Mouse (Mus musculus): ENCODE data around the gene Sh3gl3.

The Sh3gl3 gene

GRCm38 (mm10) chr7:82294611-82295010 lies 121.0 kb downstream of the Sh3gl3 start:
- no peak for DNase-seq

- DNase-seq = no peak
Observed at GRCm38 (mm10) chr7:82308398-82308797, 134.8 kb downstream of the Sh3gl3 start.

- DNase-seq = no peak
Observed at GRCm38 (mm10) chr7:82318515-82318914, 144.9 kb downstream of the Sh3gl3 start.

- no peak for DNase-seq
Observed at GRCm38 (mm10) chr7:82326616-82327015, 153.0 kb downstream of the Sh3gl3 start.

DNA sequence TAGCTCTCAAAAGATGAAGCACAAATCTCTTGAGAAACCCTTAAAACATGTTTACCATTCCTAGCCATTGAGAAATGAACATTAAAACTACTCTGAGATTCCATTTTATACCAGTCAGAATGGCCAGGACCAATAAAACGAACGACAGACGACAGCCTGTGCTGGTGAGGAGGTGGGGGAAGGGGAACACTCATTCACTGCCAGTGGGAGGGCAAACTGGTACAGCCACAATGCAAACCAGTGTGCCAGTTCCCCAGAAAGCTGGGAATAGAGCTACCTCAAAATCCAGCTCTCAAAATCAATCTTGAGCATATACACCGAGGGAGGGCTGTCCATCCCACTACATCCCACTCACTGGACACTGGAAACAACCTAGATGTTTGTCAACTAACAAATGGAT lies 153.6 kb downstream of the Sh3gl3 start:
- DNase-seq = no peak

DNA sequence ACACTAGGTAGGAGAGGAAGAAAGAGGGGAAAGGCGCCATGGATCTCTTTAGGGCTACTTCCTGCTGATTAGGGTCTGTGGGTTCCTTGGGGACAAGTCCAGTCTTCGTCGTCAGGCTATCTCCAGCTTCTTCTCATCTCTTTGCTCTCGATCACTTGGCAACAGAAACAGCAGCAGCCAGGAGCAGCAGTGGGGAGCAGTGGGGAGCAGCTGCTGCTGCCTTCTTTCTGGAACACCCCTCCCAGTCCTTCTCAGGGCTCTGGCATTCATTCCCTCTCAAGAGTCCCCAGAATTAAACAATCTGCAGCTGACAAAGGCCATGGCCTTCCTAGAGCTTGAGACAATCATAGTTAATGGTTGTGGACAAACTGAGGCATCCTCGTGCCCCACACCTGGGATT lies 154.2 kb downstream of the Sh3gl3 start:
- DNase-seq = no peak

GRCm38 (mm10) chr7:82329831-82330230 lies 156.2 kb downstream of the Sh3gl3 start:
- no peak for DNase-seq

GRCm38 (mm10) chr7:82330860-82331259 lies 157.2 kb downstream of the Sh3gl3 start:
- DNase-seq = no peak

DNA sequence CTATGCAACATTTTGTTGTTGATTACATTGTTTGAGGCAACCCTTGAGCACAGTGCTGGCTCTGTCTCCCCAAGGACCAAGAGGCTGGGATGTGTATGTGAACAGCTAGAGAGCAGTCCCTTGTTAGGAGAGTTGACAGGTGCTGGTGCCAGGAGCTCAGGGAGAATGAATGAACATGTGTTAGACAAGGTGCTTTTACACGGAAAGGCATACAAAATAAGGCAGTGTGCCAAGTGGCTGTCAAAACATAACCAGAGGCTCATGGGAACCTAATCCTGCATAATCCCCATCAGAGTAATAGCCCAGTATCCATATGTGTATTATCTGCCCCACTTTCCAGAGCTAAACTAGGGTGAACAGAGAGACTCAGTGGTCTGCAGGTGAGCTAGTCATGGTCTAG lies 160.4 kb downstream of the Sh3gl3 start:
- no peak for DNase-seq

DNA sequence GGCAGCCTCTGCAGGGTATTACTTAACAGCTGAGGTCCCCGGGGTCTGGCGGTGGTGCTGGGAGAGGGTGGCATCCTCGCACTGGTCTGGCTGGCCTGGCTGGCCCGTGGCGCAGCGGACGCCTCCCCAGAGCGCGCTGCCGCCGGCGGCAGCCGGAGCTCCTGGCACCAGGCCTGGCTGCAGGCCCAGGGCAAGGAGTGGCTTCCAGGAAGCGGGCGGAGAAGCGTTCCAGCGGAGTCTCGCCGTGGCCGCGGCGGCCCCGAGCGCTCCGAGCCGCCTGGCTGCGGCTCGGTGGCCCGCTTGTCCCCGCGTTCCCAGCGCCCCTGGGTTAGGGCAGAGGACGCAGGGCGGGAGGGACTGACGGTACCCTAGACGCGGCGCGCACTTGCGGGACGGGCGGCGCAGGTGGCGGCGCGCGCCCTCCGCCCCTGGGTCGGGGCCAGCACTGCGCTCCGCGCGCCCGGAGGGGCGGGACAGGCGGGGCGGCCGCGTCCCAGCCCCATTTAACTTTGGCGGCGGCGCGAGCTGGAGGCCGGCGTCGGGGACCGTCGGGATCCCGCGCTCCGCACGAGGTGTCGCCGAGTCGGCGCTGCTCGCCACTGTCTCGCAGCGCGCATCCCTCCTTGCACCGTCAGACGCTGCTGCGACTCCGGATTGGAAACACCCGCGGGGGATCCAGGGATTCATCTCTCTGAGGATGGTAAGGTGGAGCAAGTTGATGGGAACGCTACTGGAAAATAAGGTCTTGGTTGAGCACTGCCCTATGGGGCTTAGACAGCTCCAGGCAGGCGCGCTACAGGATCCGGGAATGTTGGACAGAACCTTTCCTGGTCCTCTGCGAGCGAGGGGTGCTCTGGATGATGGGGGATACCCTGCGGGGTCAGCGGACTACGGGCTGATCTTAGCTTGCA lies 161.8 kb downstream of the Sh3gl3 start, which contains the start of gene Adamtsl3:
TSS of gene Adamtsl3 (plus strand) at position 484 of the 911 bp plus-strand sequence.
- peak; percentile 15 to 41 for DNase-seq

DNA sequence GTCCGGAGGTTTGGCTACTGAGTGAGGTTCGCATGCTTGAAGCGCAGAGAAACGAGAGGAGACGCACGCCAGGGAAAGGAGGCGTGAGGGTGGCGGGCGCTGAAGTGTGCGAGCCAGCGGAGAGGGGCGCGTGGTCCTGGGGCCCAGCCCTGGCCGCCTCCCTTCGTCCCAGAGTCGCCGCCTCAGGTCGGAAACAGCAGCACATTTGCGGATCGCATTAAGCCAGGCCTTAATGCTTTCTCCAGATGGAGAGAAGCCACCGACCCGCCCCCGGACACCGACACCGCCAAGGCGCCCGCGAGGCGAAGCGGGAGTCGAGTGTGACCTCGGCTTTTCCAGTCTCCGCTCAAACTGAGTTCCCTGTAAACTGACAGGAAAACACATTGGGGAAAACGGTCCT lies 162.5 kb downstream of the Sh3gl3 start:
- DNase-seq = no peak

GRCm38 (mm10) chr7:82338121-82338520 lies 164.5 kb downstream of the Sh3gl3 start:
- no peak for DNase-seq

DNA sequence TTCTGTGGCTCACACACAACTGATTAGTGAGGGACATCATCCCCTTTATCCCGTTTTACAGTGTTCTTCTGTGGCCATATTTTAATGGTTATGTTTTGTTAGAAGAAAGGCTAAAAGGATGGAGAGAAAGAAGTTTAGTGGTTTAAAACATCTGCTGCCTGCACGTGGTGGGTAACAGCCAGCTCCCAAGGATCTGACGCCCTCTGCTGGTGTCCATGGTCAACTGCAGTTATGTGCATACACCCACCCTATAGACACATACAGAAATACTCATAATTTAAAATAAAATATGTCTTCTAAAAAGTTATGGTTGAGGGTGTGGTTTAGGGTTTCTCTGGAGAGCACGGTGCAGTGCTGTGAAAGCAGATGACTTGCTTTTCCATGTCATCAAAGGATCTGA lies 164.9 kb downstream of the Sh3gl3 start:
- no peak for DNase-seq

DNA sequence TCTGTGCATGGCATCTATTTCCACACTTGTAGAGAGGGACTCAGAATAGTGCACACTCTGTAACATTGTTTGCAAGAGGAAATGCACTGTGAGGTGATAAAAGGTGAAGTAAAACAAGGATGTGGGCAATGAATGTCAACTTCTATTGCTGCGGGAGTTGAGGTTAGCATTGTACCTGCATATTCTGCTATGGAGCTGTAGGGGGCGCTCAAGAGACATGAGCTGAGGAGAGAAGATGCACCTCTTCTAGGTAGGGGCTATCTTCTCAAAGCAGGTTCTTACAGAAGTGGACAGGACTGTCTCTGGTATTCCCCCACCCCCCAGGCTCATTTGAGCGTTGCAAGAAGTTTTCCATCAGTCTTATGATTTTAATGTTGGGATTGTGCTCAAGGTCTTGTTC lies 165.6 kb downstream of the Sh3gl3 start:
- no peak for DNase-seq

- DNase-seq = no peak
Observed at GRCm38 (mm10) chr7:82341476-82341875, 167.8 kb downstream of the Sh3gl3 start.

GRCm38 (mm10) chr7:82346706-82347105 lies 173.1 kb downstream of the Sh3gl3 start:
- no peak for DNase-seq

DNA sequence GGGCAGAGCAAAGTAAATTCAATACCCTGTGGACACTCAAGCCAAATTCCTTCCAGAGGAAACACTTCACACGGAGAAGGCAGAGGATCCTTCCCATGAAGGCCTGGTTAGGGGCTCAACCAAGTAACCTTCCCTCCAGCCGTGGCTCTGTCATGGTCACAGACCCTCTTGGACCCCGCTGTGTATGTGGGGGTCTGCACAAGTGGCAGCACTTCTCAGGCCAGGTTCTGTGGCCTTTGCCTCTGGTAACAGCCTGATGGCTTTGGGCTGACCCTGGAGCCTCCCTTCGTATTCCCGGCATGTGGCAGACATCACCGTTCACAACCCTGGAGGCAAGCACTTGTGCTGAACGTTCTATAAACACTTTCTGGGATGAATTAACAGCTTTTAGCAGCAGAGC lies 176.2 kb downstream of the Sh3gl3 start:
- DNase-seq = no peak

DNA sequence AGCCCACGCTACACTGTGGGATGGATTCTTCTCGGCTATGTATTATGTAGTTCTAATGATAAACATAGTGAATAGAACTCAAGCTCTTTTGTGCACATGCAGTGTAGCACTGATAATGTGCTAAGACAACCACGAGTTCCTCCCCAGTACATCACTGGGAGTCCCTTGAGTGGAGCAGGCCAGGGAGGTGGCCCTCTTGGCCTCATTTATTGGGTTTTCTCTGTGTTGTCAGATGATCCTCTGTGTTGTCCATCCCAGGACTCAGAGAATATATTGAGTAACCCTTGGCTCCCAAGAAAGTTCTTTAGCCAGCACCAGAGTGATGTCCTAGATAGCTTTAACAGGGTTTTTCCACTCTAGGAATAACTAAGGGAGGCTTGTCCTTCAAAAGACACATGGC lies 176.8 kb downstream of the Sh3gl3 start:
- DNase-seq = no peak

All from cerebellum, postnatal 36 days (tissue).